In the genomic region with DNA sequence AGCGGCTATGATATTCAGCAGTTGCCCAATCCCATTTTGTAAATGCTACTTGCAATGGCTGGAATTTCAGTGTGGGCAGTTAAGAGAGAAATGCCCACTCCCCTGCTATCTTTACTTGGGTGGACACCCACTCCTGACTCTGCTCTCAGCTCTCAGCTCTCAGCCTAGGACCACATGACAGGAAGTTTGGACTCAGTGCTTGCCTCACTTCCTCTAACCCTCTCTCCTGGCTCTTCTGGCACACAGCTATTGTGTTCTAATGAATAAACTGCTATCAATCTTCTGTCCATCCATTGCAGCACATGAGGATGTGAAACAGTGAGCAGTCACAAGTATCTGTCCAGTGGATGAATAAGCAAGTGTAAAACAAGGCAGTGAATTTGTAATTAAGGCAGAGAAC, we compare ENCODE assay signal across 12 mouse cellular contexts. TPM values are rescaled to one million over a fixed set of nuclear protein-coding genes. Genes with fewer than 3 reads are reported as not detected.
DNase-seq lines count a peak whose midpoint lies in the region; ATAC-seq and TF ChIP-seq lines count a peak whose summit lies in the region.
"Had no signal": no experiment of that assay in that cellular context is flagged by ENCODE, and none has a peak within 500 bp of the region (broad histone marks: within the 10 kb centered on the region; RNA-seq: fewer than 3 reads in every experiment).

No protein-coding gene starts in this region.

- TF ChIP-seq POLR2A in lung, adult 2 months (IDR thresholded peaks at IDR 0.05; ENCODE audit: borderline replicate concordance, extremely low read depth, low read depth, low read length), result no peak

- no peak for TF ChIP-seq CTCF in lung, embryonic 14.5 days (IDR thresholded peaks at IDR 0.05; ENCODE audit: low read depth)
- TF ChIP-seq CTCF in lung, adult 2 months (IDR thresholded peaks at IDR 0.05; ENCODE audit: insufficient read depth, low read length), result no peak
- TF ChIP-seq CTCF in liver, postnatal 0 days (IDR thresholded peaks at IDR 0.05; ENCODE audit: low read depth), result no peak
- no peak for TF ChIP-seq CTCF in stomach, postnatal 0 days (IDR thresholded peaks at IDR 0.05; ENCODE audit: low read depth)
- TF ChIP-seq CTCF in left cerebral cortex, adult 2 months (IDR thresholded peaks at IDR 0.05), result no peak

- intact Hi-C loops in left cerebral cortex, adult 2 months (cut with DNase I), result no loop called here

- peak; percentile 12 for DNase-seq in embryonic facial prominence, embryonic 14.5 days (ENCODE audit: low spot score)
- no peak for DNase-seq in embryonic facial prominence, embryonic 10.5 days (ENCODE audit: low spot score)
- peak; percentile 3 for DNase-seq in lung, embryonic 14.5 days
- no peak for DNase-seq in lung, adult 2 months
- DNase-seq in liver, postnatal 0 days, result no peak
- DNase-seq in stomach, postnatal 0 days (ENCODE audit: low spot score), result no peak
- no peak for DNase-seq in left cerebral cortex, adult 2 months (ENCODE audit: extremely low spot score in 1 of 2, low spot score in 2 of 2)
- no peak for DNase-seq in thymus, postnatal 14 days
- DNase-seq: kidney, postnatal 25 days had no signal

- no peak overlapping the region for H3K4me2 ChIP-seq in embryonic facial prominence, embryonic 14.5 days (ENCODE audit: low read depth, low read length)
- H3K4me2 ChIP-seq in lung, embryonic 14.5 days, result no peak overlapping the region
- no peak overlapping the region for H3K4me2 ChIP-seq in liver, postnatal 0 days (ENCODE audit: low read depth, low read length)
- no peak overlapping the region for H3K4me2 ChIP-seq in stomach, postnatal 0 days (replicated peaks; ENCODE audit: low read depth)
- H3K4me2 ChIP-seq: hindbrain, embryonic 15.5 days had no signal

- 65% methylated on average over 1 of the region's 1 CpGs for WGBS in embryonic facial prominence, embryonic 14.5 days
- 90% methylated on average over 1 of the region's 1 CpGs for WGBS in embryonic facial prominence, embryonic 10.5 days
- WGBS in lung, embryonic 14.5 days, result 58% methylated on average over 1 of the region's 1 CpGs
- WGBS in lung, adult 2 months, result 52% methylated on average over 1 of the region's 1 CpGs
- 79% methylated on average over 1 of the region's 1 CpGs for WGBS in liver, postnatal 0 days (ENCODE audit: insufficient replicate concordance)
- 83% methylated on average over 1 of the region's 1 CpGs for WGBS in stomach, postnatal 0 days

- no peaks in the 10 kb centered on the region for H3K27me3 ChIP-seq in embryonic facial prominence, embryonic 14.5 days (replicated peaks; ENCODE audit: control insufficient read depth, insufficient read depth, low read length)
- H3K27me3 ChIP-seq in embryonic facial prominence, embryonic 10.5 days (replicated peaks; ENCODE audit: low read depth, poor library complexity, severe bottlenecking), result no peaks in the 10 kb centered on the region
- H3K27me3 ChIP-seq in lung, embryonic 14.5 days (ENCODE audit: insufficient read depth, low read length), result no peaks in the 10 kb centered on the region
- H3K27me3 ChIP-seq in liver, postnatal 0 days (ENCODE audit: insufficient read depth, low read length), result no peaks in the 10 kb centered on the region
- no peaks in the 10 kb centered on the region for H3K27me3 ChIP-seq in stomach, postnatal 0 days (ENCODE audit: control insufficient read depth, insufficient read depth, low read length)
- H3K27me3 ChIP-seq: hindbrain, embryonic 15.5 days had no signal

- H3K4me1 ChIP-seq in embryonic facial prominence, embryonic 14.5 days (ENCODE audit: control insufficient read depth, insufficient read depth, low read length), result no peaks in the 10 kb centered on the region
- H3K4me1 ChIP-seq in embryonic facial prominence, embryonic 10.5 days, result peaks cover 22% of the 10 kb centered on the region
- H3K4me1 ChIP-seq in lung, embryonic 14.5 days (ENCODE audit: insufficient read depth), result no peaks in the 10 kb centered on the region
- peaks cover 4% of the 10 kb centered on the region; the same call in 1 of the 2 replicates for H3K4me1 ChIP-seq in lung, adult 2 months (ENCODE audit: control insufficient read depth, insufficient read depth, low read length)
- peaks cover 47% of the 10 kb centered on the region for H3K4me1 ChIP-seq in liver, postnatal 0 days (ENCODE audit: insufficient read depth)
- 0 out of 2 replicates have a peak, but pooled peaks cover 2% of the 10 kb centered on the region for H3K4me1 ChIP-seq in stomach, postnatal 0 days (replicated peaks; ENCODE audit: control insufficient read depth, insufficient read depth)

- H3K27ac ChIP-seq in embryonic facial prominence, embryonic 14.5 days (replicated peaks; ENCODE audit: low read depth, low read length), result no peak overlapping the region
- H3K27ac ChIP-seq in embryonic facial prominence, embryonic 10.5 days (replicated peaks), result no peak overlapping the region
- H3K27ac ChIP-seq in lung, embryonic 14.5 days (ENCODE audit: low read depth), result no peak overlapping the region
- H3K27ac ChIP-seq in liver, postnatal 0 days (ENCODE audit: low read depth), result peak overlapping the region; percentile 19
- H3K27ac ChIP-seq in stomach, postnatal 0 days (replicated peaks), result 0 out of 2 replicates have a peak overlapping the region, but pooled peaks have one; percentile 49
- H3K27ac ChIP-seq in left cerebral cortex, adult 2 months, result no peak overlapping the region
- H3K27ac ChIP-seq: hindbrain, embryonic 15.5 days had no signal

- no peak overlapping the region for H3K4me3 ChIP-seq in embryonic facial prominence, embryonic 14.5 days (ENCODE audit: low read depth, low read length)
- no peak overlapping the region for H3K4me3 ChIP-seq in embryonic facial prominence, embryonic 10.5 days
- H3K4me3 ChIP-seq in lung, embryonic 14.5 days (ENCODE audit: low read depth, low read length), result no peak overlapping the region
- no peak overlapping the region for H3K4me3 ChIP-seq in lung, adult 2 months (replicated peaks; ENCODE audit: extremely low read depth, low read depth, low read length)
- no peak overlapping the region for H3K4me3 ChIP-seq in liver, postnatal 0 days (ENCODE audit: low read depth, low read length)
- no peak overlapping the region for H3K4me3 ChIP-seq in stomach, postnatal 0 days (ENCODE audit: low read depth, low read length)
- H3K4me3 ChIP-seq in left cerebral cortex, adult 2 months, result no peak overlapping the region
- H3K4me3 ChIP-seq: hindbrain, embryonic 15.5 days had no signal

- H3K9ac ChIP-seq in embryonic facial prominence, embryonic 14.5 days (ENCODE audit: low read depth, low read length), result no peak overlapping the region
- H3K9ac ChIP-seq in lung, embryonic 14.5 days, result no peak overlapping the region
- H3K9ac ChIP-seq in liver, postnatal 0 days (replicated peaks), result no peak overlapping the region
- no peak overlapping the region for H3K9ac ChIP-seq in stomach, postnatal 0 days (ENCODE audit: low read length)
- H3K9ac ChIP-seq: hindbrain, embryonic 15.5 days had no signal

- peaks cover 6% of the 10 kb centered on the region; the same call in 1 of the 2 replicates for H3K36me3 ChIP-seq in embryonic facial prominence, embryonic 14.5 days (ENCODE audit: control insufficient read depth, insufficient read depth, low read length)
- H3K36me3 ChIP-seq in embryonic facial prominence, embryonic 10.5 days (replicated peaks), result peaks cover 9% of the 10 kb centered on the region
- no peaks in the 10 kb centered on the region for H3K36me3 ChIP-seq in lung, embryonic 14.5 days (ENCODE audit: insufficient read depth)
- H3K36me3 ChIP-seq in liver, postnatal 0 days (replicated peaks; ENCODE audit: insufficient read depth, low read length), result 0 out of 2 replicates have a peak, but pooled peaks cover 3% of the 10 kb centered on the region
- H3K36me3 ChIP-seq in stomach, postnatal 0 days (ENCODE audit: control insufficient read depth, insufficient read depth, low read length), result no peaks in the 10 kb centered on the region
- H3K36me3 ChIP-seq: hindbrain, embryonic 15.5 days had no signal

- H3K9me3 ChIP-seq in embryonic facial prominence, embryonic 14.5 days (ENCODE audit: control insufficient read depth, low read length), result no peaks in the 10 kb centered on the region
- H3K9me3 ChIP-seq in embryonic facial prominence, embryonic 10.5 days, result no peaks in the 10 kb centered on the region
- no peaks in the 10 kb centered on the region for H3K9me3 ChIP-seq in lung, embryonic 14.5 days (ENCODE audit: low read depth, low read length)
- H3K9me3 ChIP-seq in liver, postnatal 0 days (ENCODE audit: low read length), result no peaks in the 10 kb centered on the region
- H3K9me3 ChIP-seq in stomach, postnatal 0 days (ENCODE audit: control insufficient read depth, low read length), result no peaks in the 10 kb centered on the region
- H3K9me3 ChIP-seq: G1E; hindbrain, embryonic 15.5 days had no signal

- no peak for ATAC-seq in embryonic facial prominence, embryonic 14.5 days (ENCODE audit: low read depth)
- no peak; the same call in 1 of the 2 replicates for ATAC-seq in lung, embryonic 14.5 days (ENCODE audit: insufficient read depth)
- ATAC-seq in liver, postnatal 0 days, result 0 out of 2 replicates have a peak, but pooled peaks have one; percentile 21
- ATAC-seq in stomach, postnatal 0 days (ENCODE audit: low FRiP score, low TSS enrichment), result no peak

- no peak for TF ChIP-seq EP300 in liver, postnatal 0 days (IDR thresholded peaks at IDR 0.05; ENCODE audit: low read depth)
- TF ChIP-seq EP300 in stomach, postnatal 0 days (optimal IDR thresholded peaks at IDR 0.05), result no peak

RNA-seq across cellular contexts. Expression of gene Gnai3, which starts 13.5 kb away (rescaled TPM):
- 157 and 172 TPM in 2 replicates for polyA plus RNA-seq in embryonic facial prominence, embryonic 14.5 days (2014; fragmentation: Nextera tagmentation; extraction: Ambion mirVana)
- polyA plus RNA-seq in embryonic facial prominence, embryonic 10.5 days (2016; fragmentation: Nextera tagmentation; extraction: Ambion mirVana), result 194 and 195 TPM in 2 replicates
- 172 and 178 TPM in 2 replicates for polyA plus RNA-seq in lung, embryonic 14.5 days (2014; fragmentation: Nextera tagmentation; extraction: Ambion mirVana)
- 15.9 and 29.5 TPM in 2 replicates for polyA plus RNA-seq in lung, adult 2 months (2012; rRNA removed)
- polyA plus RNA-seq in liver, postnatal 0 days (2015; fragmentation: Nextera tagmentation; extraction: Ambion mirVana), result 41.9 and 49.1 TPM in 2 replicates
- 107 and 112 TPM in 2 replicates for polyA plus RNA-seq in stomach, postnatal 0 days (2015; fragmentation: Nextera tagmentation; extraction: Ambion mirVana)
- 10 to 100 TPM; 26.9 to 28.6 TPM for total RNA-seq in left cerebral cortex, adult 2 months (2021)

RNA-seq across cellular contexts. Expression of gene Gpr61, which starts 22.2 kb away (rescaled TPM):
- polyA plus RNA-seq in embryonic facial prominence, embryonic 14.5 days (2014; fragmentation: Nextera tagmentation; extraction: Ambion mirVana), result 0.42 and 0.45 TPM in 2 replicates
- 0.30 and 0.36 TPM in 2 replicates for polyA plus RNA-seq in embryonic facial prominence, embryonic 10.5 days (2016; fragmentation: Nextera tagmentation; extraction: Ambion mirVana)
- polyA plus RNA-seq in lung, embryonic 14.5 days (2014; fragmentation: Nextera tagmentation; extraction: Ambion mirVana), result 0.11 TPM in 1 of 2 replicates, not detected in the other
- not detected in 2 replicates for polyA plus RNA-seq in lung, adult 2 months (2012; rRNA removed)
- not detected in 2 replicates for polyA plus RNA-seq in liver, postnatal 0 days (2015; fragmentation: Nextera tagmentation; extraction: Ambion mirVana)
- 0.11 TPM in 2 replicates for polyA plus RNA-seq in stomach, postnatal 0 days (2015; fragmentation: Nextera tagmentation; extraction: Ambion mirVana)
- total RNA-seq in left cerebral cortex, adult 2 months (2021), result 10 to 100 TPM; 17.0 to 19.0 TPM
- total RNA-seq: gastrocnemius, adult 18-20 months had no signal
- polyA plus RNA-seq: G1E had no signal

RNA-seq across cellular contexts. Expression of gene Gnat2, which starts 39.9 kb away (rescaled TPM):
- 0.35 and 0.53 TPM in 2 replicates for polyA plus RNA-seq in embryonic facial prominence, embryonic 14.5 days (2014; fragmentation: Nextera tagmentation; extraction: Ambion mirVana)
- polyA plus RNA-seq in embryonic facial prominence, embryonic 10.5 days (2016; fragmentation: Nextera tagmentation; extraction: Ambion mirVana), result 0.90 and 1.3 TPM in 2 replicates
- 0.50 and 0.97 TPM in 2 replicates for polyA plus RNA-seq in lung, embryonic 14.5 days (2014; fragmentation: Nextera tagmentation; extraction: Ambion mirVana)
- 0.24 TPM in 1 of 2 replicates, not detected in the other for polyA plus RNA-seq in lung, adult 2 months (2012; rRNA removed)
- polyA plus RNA-seq in liver, postnatal 0 days (2015; fragmentation: Nextera tagmentation; extraction: Ambion mirVana), result 1.6 and 1.7 TPM in 2 replicates
- 0.59 and 0.71 TPM in 2 replicates for polyA plus RNA-seq in stomach, postnatal 0 days (2015; fragmentation: Nextera tagmentation; extraction: Ambion mirVana)
- total RNA-seq in left cerebral cortex, adult 2 months (2021), result not detected

RNA-seq across cellular contexts. Expression of gene Ampd2, which starts 46.0 kb away (rescaled TPM):
- 31.6 and 33.8 TPM in 2 replicates for polyA plus RNA-seq in embryonic facial prominence, embryonic 14.5 days (2014; fragmentation: Nextera tagmentation; extraction: Ambion mirVana)
- 69.4 and 70.6 TPM in 2 replicates for polyA plus RNA-seq in embryonic facial prominence, embryonic 10.5 days (2016; fragmentation: Nextera tagmentation; extraction: Ambion mirVana)
- polyA plus RNA-seq in lung, embryonic 14.5 days (2014; fragmentation: Nextera tagmentation; extraction: Ambion mirVana), result 31.4 and 37.4 TPM in 2 replicates
- polyA plus RNA-seq in lung, adult 2 months (2012; rRNA removed), result 77.5 and 84.7 TPM in 2 replicates
- polyA plus RNA-seq in liver, postnatal 0 days (2015; fragmentation: Nextera tagmentation; extraction: Ambion mirVana), result 17.3 and 23.0 TPM in 2 replicates
- 20.2 and 20.7 TPM in 2 replicates for polyA plus RNA-seq in stomach, postnatal 0 days (2015; fragmentation: Nextera tagmentation; extraction: Ambion mirVana)
- total RNA-seq in left cerebral cortex, adult 2 months (2021), result 10 to 100 TPM; 58.8 to 61.4 TPM

RNA-seq across cellular contexts. Expression of gene Amigo1, which starts 53.7 kb away (rescaled TPM):
- 5.1 and 5.3 TPM in 2 replicates for polyA plus RNA-seq in embryonic facial prominence, embryonic 14.5 days (2014; fragmentation: Nextera tagmentation; extraction: Ambion mirVana)
- 4.0 and 4.3 TPM in 2 replicates for polyA plus RNA-seq in embryonic facial prominence, embryonic 10.5 days (2016; fragmentation: Nextera tagmentation; extraction: Ambion mirVana)
- polyA plus RNA-seq in lung, embryonic 14.5 days (2014; fragmentation: Nextera tagmentation; extraction: Ambion mirVana), result 2.1 TPM in 2 replicates
- polyA plus RNA-seq in lung, adult 2 months (2012; rRNA removed), result 22.3 and 27.1 TPM in 2 replicates
- 1.2 and 1.5 TPM in 2 replicates for polyA plus RNA-seq in liver, postnatal 0 days (2015; fragmentation: Nextera tagmentation; extraction: Ambion mirVana)
- polyA plus RNA-seq in stomach, postnatal 0 days (2015; fragmentation: Nextera tagmentation; extraction: Ambion mirVana), result 3.0 and 3.5 TPM in 2 replicates
- total RNA-seq in left cerebral cortex, adult 2 months (2021), result 10 to 100 TPM; 80.2 to 82.8 TPM

Comparison
In these comparisons a context has a peak if more than half of its experiments do, and no peak if none do; other contexts are left out.
1. DNase-seq: peak in embryonic facial prominence, embryonic 14.5 days (single experiment) and lung, embryonic 14.5 days (single experiment); none in embryonic facial prominence, embryonic 10.5 days (single experiment), lung, adult 2 months (single experiment), liver, postnatal 0 days (single experiment), stomach, postnatal 0 days (single experiment), left cerebral cortex, adult 2 months (0 of 2) and thymus, postnatal 14 days (single experiment).
2. H3K27ac ChIP-seq: peak in liver, postnatal 0 days (single experiment) and stomach, postnatal 0 days (single experiment); none in embryonic facial prominence, embryonic 14.5 days (single experiment), embryonic facial prominence, embryonic 10.5 days (single experiment), lung, embryonic 14.5 days (single experiment) and left cerebral cortex, adult 2 months (single experiment).